Mouse (Mus musculus) effector memory CD4-positive, alpha-beta T cell, adult 5 months (primary cell): ENCODE measurements around the gene Pdzph1. TPM values are rescaled to one million over a fixed set of nuclear protein-coding genes. Genes with fewer than 3 reads are reported as not detected.

ENCODE experiments used
- polyA plus RNA-seq: library from polyadenylated mRNA; unstranded; fragments of 100-300 nt; shearing (Covaris generic); gene quantifications from one replicate; pipeline ENCODE4 v1.2.1, GENCODE M21; 2017

Pdzph1 gene
- not detected for polyA plus RNA-seq

DNA sequence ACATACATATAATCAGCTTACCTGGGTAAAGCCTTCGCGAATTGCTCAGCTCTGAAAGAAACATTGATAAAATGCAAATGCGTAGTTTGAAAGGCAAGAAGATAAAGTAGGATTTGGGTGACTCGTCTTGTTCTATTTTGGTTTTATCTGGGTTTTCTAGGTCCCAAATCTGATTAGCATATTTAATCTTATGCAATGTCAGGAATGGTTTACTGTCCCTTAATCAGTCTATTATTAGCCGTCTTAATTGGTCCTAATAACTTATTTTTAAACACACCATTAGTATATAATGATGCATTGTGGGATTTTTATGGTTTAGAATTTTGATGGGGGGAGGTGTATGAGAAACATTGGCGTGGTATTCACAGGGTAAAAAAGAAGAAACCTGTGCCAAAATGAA is at the start of gene Pdzph1:
TSS of gene Pdzph1 (minus strand) at position 101 of the 400 bp plus-strand sequence.

DNA sequence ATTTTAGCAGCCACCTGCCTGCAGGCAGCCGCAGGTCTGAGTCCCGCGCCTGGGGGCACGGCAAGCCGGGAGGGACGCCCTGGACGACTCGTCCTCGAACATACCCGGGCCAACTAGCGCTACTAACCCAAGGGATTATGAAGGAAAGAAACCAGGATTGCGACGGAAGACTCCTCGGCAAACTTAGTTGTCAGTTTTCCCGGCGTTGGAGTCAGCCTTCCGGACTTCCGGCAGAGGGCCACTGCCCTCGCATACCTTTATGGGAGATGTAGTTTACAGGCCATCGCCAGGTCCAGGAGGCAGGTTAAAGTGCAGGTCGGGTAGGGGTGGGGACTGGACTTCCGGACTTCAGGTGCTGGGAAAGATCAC is 21.9 kb upstream of the Pdzph1 start, which contains the start of gene Nudt12:
TSS of gene Nudt12 (minus strand) at position 282 of the 369 bp plus-strand sequence.

Other genes with a start within 250 kb of the Pdzph1 start
- 0.25 TPM for gene Nudt12, start 22.0 kb upstream of the Pdzph1 start, polyA plus RNA-seq